Mouse (Mus musculus) ES-E14 (cell line): Measurements from ENCODE around the gene Dusp1. TPM values are rescaled to one million over a fixed set of nuclear protein-coding genes. Genes with fewer than 3 reads are reported as not detected.

Source experiments
- DNase-seq: peaks from one replicate; pipeline ENCODE4 v3.0.0-alpha.2; 2013; ENCODE audit warnings: low read depth, low spot score
- H3K27ac ChIP-seq: 2 replicates; pipeline ENCODE4 v1.5.1; 2012; ENCODE audit warnings: low read depth, mild to moderate bottlenecking, low read length, moderate library complexity, mixed read lengths; ENCODE audit not compliant: poor library complexity, insufficient read depth, severe bottlenecking
- H3K36me3 ChIP-seq: 2 replicates; pipeline ENCODE4 v1.6.1; 2012; ENCODE audit warnings: mild to moderate bottlenecking, low read length, moderate library complexity, mixed read lengths; ENCODE audit not compliant: control insufficient read depth, poor library complexity, insufficient read depth, severe bottlenecking
- H3K4me1 ChIP-seq, 2 experiments: fragments of 150-350 bp in 1 of 2; sonication (generic) in 1 of 2; 2 replicates each; pipeline ENCODE4 v1.6.1; 2012; ENCODE audit warnings: low read length in 2 of 2, mild to moderate bottlenecking in 1 of 2, mixed read lengths in 1 of 2; ENCODE audit not compliant: control insufficient read depth in 2 of 2, insufficient read depth in 2 of 2, poor library complexity in 1 of 2
- H3K4me3 ChIP-seq, 2 experiments: fragments of 150-350 bp in 1 of 2; sonication (generic) in 1 of 2; 2 replicates each; pipeline ENCODE4 v1.5.1; 2012; ENCODE audit warnings: low read length in 2 of 2, low read depth in 1 of 2, mild to moderate bottlenecking in 1 of 2, mixed read lengths in 1 of 2; ENCODE audit not compliant: insufficient read depth in 1 of 2, poor library complexity in 1 of 2, severe bottlenecking in 1 of 2
- H3K9ac ChIP-seq: 2 replicates; pipeline ENCODE4 v1.6.1; 2012; ENCODE audit warnings: low read depth, mild to moderate bottlenecking, low read length, mixed read lengths; ENCODE audit not compliant: poor library complexity, insufficient read depth, severe bottlenecking
- H3K9me3 ChIP-seq: fragments of 150-350 bp; sonication (generic); 2 replicates; pipeline ENCODE4 v1.6.1; 2012; ENCODE audit warnings: low read depth, mild to moderate bottlenecking, low read length; ENCODE audit not compliant: control insufficient read depth, insufficient read depth
- CHD2 ChIP-seq: IDR thresholded peaks from 2 replicates; pipeline ENCODE4 v1.6.1; 2014; ENCODE audit warnings: mild to moderate bottlenecking, low read depth, low read length, inconsistent platforms
- HCFC1 ChIP-seq: IDR thresholded peaks from 2 replicates; pipeline ENCODE4 v1.6.1; 2012; ENCODE audit warnings: low read length, inconsistent platforms, borderline replicate concordance; ENCODE audit not compliant: insufficient read depth
- MAFK ChIP-seq: IDR thresholded peaks from 2 replicates; pipeline ENCODE4 v1.6.1; 2014; ENCODE audit warnings: mild to moderate bottlenecking, low read depth, low read length, inconsistent platforms; ENCODE audit not compliant: insufficient read depth
- ZC3H11A ChIP-seq: IDR thresholded peaks from 2 replicates; pipeline ENCODE4 v1.6.1; 2012; ENCODE audit warnings: low read depth, mild to moderate bottlenecking, inconsistent platforms, low read length, borderline replicate concordance
- ZNF384 ChIP-seq: IDR thresholded peaks from 2 replicates; pipeline ENCODE4 v1.6.1; 2012; ENCODE audit warnings: low read depth, low read length, inconsistent platforms
- in situ Hi-C, 2 experiments: fragments of 600-800 bp; cut with MboI; formaldehyde crosslinking; loops; one replicate each; pipeline ENCODE4 v1.15.1; 2025; ENCODE audit warnings: low sequenced_read_pairs in 2 of 2, inconsistent platforms in 1 of 2; ENCODE audit not compliant: unreplicated experiment in 2 of 2
- total RNA-seq: library from RNA; depleted of rRNA; stranded (reverse); fragments of 300-350 nt; gene quantifications from 2 replicates; pipeline ENCODE4 v1.2.3, GENCODE M21; 2012

The Dusp1 gene
- total RNA-seq, 1 experiment: 21.2 TPM

- Histone ChIP-seq H3K27ac (no peak overlapping the region), H3K36me3 (no peaks in the 10 kb centered on the region), H3K9ac (no peak overlapping the region), H3K9me3 (no peaks in the 10 kb centered on the region), H3K4me3 (no peak overlapping the region), H3K4me1 (peaks cover 0 to 6% of the 10 kb centered on the region in 2 experiments; a peak in 1 of 4 replicates)
- in situ Hi-C loops: no loop called here
- TF ChIP-seq ZC3H11A (no peak), ZNF384 (no peak), MAFK (no peak), CHD2 (no peak), HCFC1 (no peak)
- DNase-seq: no peak
Measured at GRCm38 (mm10) chr17:26518306-26518705, 43.6 kb downstream of the Dusp1 start.

DNA sequence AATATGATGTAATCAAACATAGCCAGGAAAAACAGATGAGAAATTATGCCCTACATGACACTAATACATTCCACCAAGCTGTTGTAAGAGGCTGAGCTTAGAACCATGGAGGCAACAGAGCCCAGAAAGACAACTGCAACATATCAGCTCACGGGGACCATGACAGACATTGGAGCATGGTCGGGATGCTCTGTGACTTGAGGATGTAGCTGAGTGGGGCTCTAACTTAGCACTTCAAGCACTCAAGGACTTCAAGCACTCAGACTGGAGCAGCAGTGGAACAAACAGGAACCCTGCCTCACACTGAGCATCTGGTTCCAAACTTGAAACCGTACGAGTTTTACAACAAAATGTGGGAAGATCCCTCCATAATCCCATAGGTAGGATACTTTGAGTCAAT lies 46.3 kb downstream of the Dusp1 start:
- no peak for DNase-seq
- TF ChIP-seq ZC3H11A (no peak), HCFC1 (no peak), MAFK (no peak), CHD2 (no peak), ZNF384 (no peak)
- Histone ChIP-seq H3K4me1 (peaks cover 5 to 20% of the 10 kb centered on the region in 2 experiments), H3K9me3 (no peaks in the 10 kb centered on the region), H3K36me3 (no peaks in the 10 kb centered on the region), H3K9ac (no peak overlapping the region), H3K4me3 (no peak overlapping the region), H3K27ac (no peak overlapping the region)
- in situ Hi-C loops: no loop called here

- no peaks in the 10 kb centered on the region for H3K36me3 ChIP-seq
- H3K4me1 ChIP-seq: peaks cover 7 to 28% of the 10 kb centered on the region in 2 experiments
- in situ Hi-C loops: no loop called here
- H3K9ac ChIP-seq: no peak overlapping the region
- H3K27ac ChIP-seq: no peak overlapping the region
- no peak for DNase-seq
- H3K9me3 ChIP-seq: no peaks in the 10 kb centered on the region
- no peak overlapping the region for H3K4me3 ChIP-seq
- TF ChIP-seq ZC3H11A (no peak), CHD2 (no peak), MAFK (no peak), ZNF384 (no peak), HCFC1 (no peak)
Measured at GRCm38 (mm10) chr17:26514581-26515030, 47.3 kb downstream of the Dusp1 start.

GRCm38 (mm10) chr17:26513459-26514290 lies 48.3 kb downstream of the Dusp1 start:
- Histone ChIP-seq H3K9me3 (no peaks in the 10 kb centered on the region), H3K4me1 (peaks cover 7 to 31% of the 10 kb centered on the region in 2 experiments), H3K9ac (no peak overlapping the region), H3K27ac (no peak overlapping the region), H3K4me3 (no peak overlapping the region), H3K36me3 (no peaks in the 10 kb centered on the region)
- in situ Hi-C loops: no loop called here
- TF ChIP-seq MAFK (no peak), CHD2 (no peak), ZNF384 (no peak), ZC3H11A (no peak), HCFC1 (no peak)
- no peak for DNase-seq

GRCm38 (mm10) chr17:26512961-26513360 lies 49.0 kb downstream of the Dusp1 start:
- TF ChIP-seq HCFC1: no peak
- Histone ChIP-seq H3K27ac (no peak overlapping the region), H3K9me3 (no peaks in the 10 kb centered on the region), H3K9ac (no peak overlapping the region), H3K36me3 (no peaks in the 10 kb centered on the region), H3K4me1 (peaks cover 7 to 31% of the 10 kb centered on the region in 2 experiments), H3K4me3 (no peak overlapping the region)
- DNase-seq: no peak
- in situ Hi-C loops: no loop called here
